Mouse (Mus musculus) bone marrow, adult 2 months (tissue): Measurements from ENCODE around the gene 5730522E02Rik. TPM values are rescaled to one million over a fixed set of nuclear protein-coding genes. Genes with fewer than 3 reads are reported as not detected.
A peak's percentile ranks its signal among the peaks of the same experiment; 100 is the strongest.

Experiments
- H3K27ac ChIP-seq: fragments of 200-500 bp; 2 replicates; pipeline ENCODE4 v1.5.1; 2012; ENCODE audit warnings: low read depth, mild to moderate bottlenecking, control low read depth, inconsistent platforms, low read length; ENCODE audit not compliant: control insufficient read depth, poor library complexity, insufficient read depth
- H3K4me1 ChIP-seq: fragments of 200-500 bp; 2 replicates; pipeline ENCODE4 v1.6.1; 2011; ENCODE audit warnings: low read length; ENCODE audit not compliant: control insufficient read depth, insufficient read depth
- H3K4me3 ChIP-seq: fragments of 200-500 bp; replicated peaks from 2 replicates; pipeline ENCODE3; 2011; ENCODE audit warnings: mild to moderate bottlenecking, low read depth, low read length, control low read depth; ENCODE audit not compliant: control insufficient read depth
- CTCF ChIP-seq: fragments of 200-500 bp; IDR thresholded peaks from 2 replicates; pipeline ENCODE4 v1.5.1; 2011; ENCODE audit warnings: low read length, control low read depth; ENCODE audit not compliant: control insufficient read depth, insufficient read depth
- POLR2A ChIP-seq: fragments of 200-500 bp; IDR thresholded peaks from 2 replicates; pipeline ENCODE4 v1.6.1; 2011; ENCODE audit warnings: low read depth, mild to moderate bottlenecking, control low read depth, low read length, borderline replicate concordance; ENCODE audit not compliant: control insufficient read depth
- WGBS: fragments of 180-500 bp; shearing (Covaris S2); methylation state at CpG from one replicate; pipeline ENCODE4 v1.1.7; 2018; 5-methylcytosine and 5-hydroxymethylcytosine counted together
- polyA plus RNA-seq: library from polyadenylated mRNA; stranded (reverse); fragments of >200 nt; gene quantifications from 2 replicates; pipeline ENCODE4 v1.2.4, GENCODE M21; 2011; ENCODE audit warnings: low replicate concordance; ENCODE audit not compliant: missing spikeins, insufficient read depth, insufficient read length

Gene 5730522E02Rik
- polyA plus RNA-seq, 1 experiment = not detected

DNA sequence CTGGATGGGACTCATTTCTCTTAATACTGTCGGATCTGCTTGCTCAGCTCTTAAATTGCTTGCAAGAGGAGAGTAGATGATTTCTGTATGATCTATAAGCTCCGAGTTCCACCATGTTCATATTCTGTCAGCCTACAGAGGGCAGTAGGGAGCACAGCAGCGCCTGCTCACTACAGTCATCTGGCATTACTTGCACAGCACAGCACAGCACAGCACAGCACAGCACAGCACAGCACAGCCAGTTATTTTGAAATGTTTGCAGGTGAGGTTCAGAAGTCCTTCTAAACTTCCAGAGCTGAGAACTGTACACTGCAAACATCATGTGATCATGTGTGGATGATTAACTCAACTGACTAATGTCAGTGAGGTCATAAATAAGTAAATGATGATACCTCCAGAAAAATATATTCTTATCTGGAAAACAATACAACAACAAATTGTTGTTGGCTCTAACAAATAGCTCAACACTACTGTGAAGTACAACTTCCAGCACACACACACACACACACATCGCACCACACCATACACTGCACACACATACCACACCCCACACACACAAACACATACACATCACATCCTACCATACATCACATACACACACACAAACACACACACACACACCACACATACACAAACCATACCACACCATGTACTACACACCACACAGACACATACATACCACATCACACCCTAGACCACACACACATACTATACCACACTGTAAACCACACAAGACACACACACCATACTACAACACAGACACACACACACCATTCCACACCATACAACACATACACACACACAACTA lies 9.4 kb downstream of the 5730522E02Rik start:
- no peak overlapping the region for H3K4me3 ChIP-seq
- WGBS = 39% methylated on average over 4 of the region's 4 CpGs
- H3K4me1 ChIP-seq = no peaks in the 10 kb centered on the region; the same call in 1 of the 2 replicates
- no peak overlapping the region for H3K27ac ChIP-seq
- TF ChIP-seq POLR2A (no peak), CTCF (peak; percentile 79)

DNA sequence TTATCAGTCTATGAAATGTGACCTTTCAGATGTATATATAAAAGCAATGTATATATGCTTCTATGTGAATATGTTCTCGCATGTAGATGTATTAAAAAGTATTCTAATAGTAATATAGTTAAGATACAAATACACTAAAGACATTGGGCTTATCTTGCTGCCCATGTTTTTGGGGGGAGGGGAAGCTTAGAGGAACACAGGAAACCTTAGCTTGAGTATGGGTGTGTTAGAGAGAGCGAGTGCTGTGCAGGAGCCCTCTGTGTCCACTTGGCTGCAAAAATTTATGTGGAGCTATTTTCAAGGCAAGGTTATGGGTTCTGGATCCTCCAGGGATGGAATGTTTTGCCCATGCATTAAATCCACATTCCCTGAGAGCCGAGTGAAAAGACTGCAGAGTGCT lies 15.1 kb downstream of the 5730522E02Rik start:
- no peak overlapping the region for H3K4me3 ChIP-seq
- no peaks in the 10 kb centered on the region for H3K4me1 ChIP-seq
- WGBS = 70% methylated on average over 3 of the region's 3 CpGs
- no peak for TF ChIP-seq POLR2A
- no peak for TF ChIP-seq CTCF
- no peak overlapping the region for H3K27ac ChIP-seq

DNA sequence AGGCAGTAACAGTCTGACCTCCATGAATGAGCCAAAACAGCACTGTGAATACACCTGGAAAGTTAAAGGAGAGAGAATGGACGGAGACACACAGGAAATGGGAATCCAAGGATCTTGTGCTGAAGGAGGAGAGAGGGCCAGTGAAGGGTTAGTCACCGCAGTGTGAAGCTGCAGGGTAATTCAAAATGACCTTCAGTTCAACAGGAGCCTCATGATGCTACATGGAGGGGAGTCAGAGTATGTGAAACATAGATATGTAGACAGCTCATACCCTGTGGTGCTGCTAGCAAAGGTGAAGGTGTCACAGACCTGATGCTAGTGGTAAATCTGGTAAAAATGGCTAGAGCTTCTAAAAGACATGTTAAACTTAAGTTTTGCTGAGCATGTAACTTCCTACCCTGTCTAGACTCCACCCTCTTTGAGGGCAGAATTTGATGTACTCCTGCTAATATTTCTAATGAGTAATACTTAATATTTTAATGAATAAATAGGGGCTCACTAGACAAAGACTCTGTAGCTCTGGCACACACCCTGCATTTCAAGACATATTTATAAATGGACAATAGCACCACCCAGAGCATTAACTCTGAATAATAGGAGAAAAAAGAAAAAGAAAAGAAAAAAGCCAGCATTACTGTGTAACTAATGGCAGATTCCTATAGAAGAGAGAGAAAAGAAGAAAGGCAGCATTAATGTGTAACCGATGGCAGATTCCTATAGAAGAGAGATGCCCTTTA lies 23.2 kb downstream of the 5730522E02Rik start:
- no peak for TF ChIP-seq POLR2A
- TF ChIP-seq CTCF = no peak
- 80% methylated on average over 3 of the region's 3 CpGs for WGBS
- Histone ChIP-seq H3K4me3 (no peak overlapping the region), H3K27ac (no peak overlapping the region), H3K4me1 (no peaks in the 10 kb centered on the region)

DNA sequence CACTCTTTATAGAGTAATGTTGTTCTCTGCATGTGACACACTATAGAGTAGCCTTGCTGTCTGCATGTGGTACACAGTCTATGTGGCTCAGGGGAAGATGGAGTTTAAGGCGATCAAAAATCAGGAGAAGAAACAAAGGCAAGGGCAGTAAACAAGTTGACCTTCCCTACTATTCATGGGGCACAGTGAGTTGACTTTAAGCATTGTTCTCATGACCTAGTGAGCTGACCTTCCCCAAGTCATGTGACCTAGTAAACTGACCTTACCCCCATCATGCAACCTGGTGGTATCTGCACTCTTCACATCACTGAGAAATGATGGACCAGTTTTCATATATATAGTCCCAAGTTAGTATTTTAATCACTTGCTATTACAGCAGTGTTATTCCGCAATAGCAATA lies 40.0 kb downstream of the 5730522E02Rik start:
- WGBS = 81% methylated on average over 2 of the region's 2 CpGs
- H3K4me1 ChIP-seq = no peaks in the 10 kb centered on the region
- H3K27ac ChIP-seq = no peak overlapping the region
- no peak overlapping the region for H3K4me3 ChIP-seq
- no peak for TF ChIP-seq POLR2A
- no peak for TF ChIP-seq CTCF

DNA sequence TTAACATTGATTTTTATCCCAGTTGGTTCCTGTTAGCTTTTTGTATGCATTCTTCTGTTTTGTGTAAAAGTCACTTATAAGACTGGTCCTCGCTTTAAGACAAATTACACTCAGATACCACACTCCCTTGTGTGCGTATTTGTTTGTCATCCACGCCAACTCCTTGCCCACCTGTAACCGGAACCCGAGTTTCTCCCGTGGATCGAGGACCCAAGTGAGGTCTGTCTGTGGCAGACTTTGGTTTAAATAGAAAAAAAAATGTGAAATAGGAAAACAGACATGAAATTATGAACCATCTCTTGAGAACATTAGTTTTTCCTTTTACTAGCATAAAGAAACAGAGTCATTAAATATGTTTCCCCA lies 43.0 kb downstream of the 5730522E02Rik start:
- 88% methylated on average over 7 of the region's 7 CpGs for WGBS
- H3K4me3 ChIP-seq = no peak overlapping the region
- TF ChIP-seq POLR2A (no peak), CTCF (no peak)
- H3K27ac ChIP-seq = no peak overlapping the region
- no peaks in the 10 kb centered on the region for H3K4me1 ChIP-seq

DNA sequence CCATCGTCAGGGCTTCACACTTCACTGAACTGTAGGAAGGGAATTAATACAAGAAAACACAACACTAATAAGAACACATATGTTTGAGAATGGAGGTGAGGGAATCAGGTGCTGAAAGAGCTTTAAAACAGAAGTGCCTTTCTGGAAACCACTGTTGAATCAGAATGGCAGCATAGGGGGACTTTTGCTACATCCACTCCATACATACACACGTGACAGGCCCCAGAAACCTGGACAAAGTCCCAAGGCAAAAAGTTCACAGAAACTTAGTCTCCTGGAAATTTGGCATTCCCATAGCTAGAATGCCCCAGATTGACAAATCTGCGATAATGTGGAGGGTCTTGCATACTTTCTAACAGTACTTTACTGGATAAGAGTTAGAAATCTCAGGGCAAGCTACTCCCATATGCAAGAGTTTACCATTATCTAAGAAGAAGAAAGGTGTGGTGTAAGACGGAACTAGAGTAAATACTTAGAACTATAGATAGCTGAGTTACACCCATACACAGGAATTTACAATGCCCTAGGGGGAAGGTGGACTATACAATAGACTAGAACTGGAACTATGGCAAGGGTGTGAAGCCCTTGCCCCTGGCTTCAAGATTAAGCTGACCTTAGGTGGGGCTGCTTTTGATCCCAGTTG lies 43.5 kb downstream of the 5730522E02Rik start:
- TF ChIP-seq POLR2A = no peak
- TF ChIP-seq CTCF = no peak
- no peak overlapping the region for H3K27ac ChIP-seq
- no peak overlapping the region for H3K4me3 ChIP-seq
- WGBS = 80% methylated on average over 4 of the region's 4 CpGs
- no peaks in the 10 kb centered on the region for H3K4me1 ChIP-seq

DNA sequence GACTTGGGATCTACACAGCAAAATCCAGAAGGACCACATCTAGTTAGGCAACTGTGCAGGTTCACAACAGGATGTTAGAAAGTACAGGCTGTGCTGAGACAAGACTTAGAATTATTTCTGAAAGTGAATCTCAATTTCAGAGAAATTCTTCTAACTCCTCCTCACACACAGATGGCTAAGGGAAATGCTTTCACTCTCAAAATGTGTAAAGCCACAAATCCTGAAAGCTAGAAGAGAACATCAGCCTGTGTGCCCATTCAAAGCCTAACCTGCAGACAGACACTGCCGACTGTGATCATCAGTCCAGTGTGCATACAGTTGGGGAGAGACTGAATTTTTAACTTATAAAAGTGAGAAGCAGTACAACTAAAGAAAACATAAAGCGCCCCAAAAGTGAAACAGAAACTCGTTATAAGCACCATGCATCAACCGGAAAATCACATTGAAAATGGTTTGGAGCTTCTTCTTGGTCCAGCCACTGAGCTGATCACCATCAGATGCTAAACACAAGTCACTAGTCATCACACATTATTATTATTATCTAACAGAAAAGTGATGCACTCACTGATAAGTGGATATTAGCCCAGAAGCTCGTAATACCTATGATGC lies 45.8 kb downstream of the 5730522E02Rik start:
- H3K4me3 ChIP-seq = peak overlapping the region; percentile 21
- H3K27ac ChIP-seq = no peak overlapping the region
- no peaks in the 10 kb centered on the region; the same call in 1 of the 2 replicates for H3K4me1 ChIP-seq
- TF ChIP-seq CTCF = no peak
- no peak for TF ChIP-seq POLR2A
- WGBS = 36% methylated on average over 5 of the region's 5 CpGs

DNA sequence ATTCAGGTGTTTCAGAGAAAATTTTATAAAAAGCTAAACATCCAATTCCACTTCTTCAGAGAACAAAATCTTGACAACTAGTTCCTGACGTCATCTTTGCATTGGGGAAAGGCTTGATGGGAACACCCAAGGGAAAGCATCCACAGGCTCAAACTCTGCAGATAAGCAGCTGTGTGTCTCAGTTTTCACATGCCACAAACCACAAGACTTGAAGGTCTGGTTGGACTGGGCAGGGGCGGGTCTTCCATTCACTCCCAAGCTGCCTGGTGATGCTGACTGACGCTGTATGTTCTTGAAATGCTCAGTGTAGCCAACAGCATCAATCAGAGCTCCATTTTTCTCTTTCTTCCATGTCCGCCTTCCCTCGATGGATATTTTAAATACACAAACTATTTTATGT lies 49.2 kb downstream of the 5730522E02Rik start:
- 45% methylated on average over 5 of the region's 5 CpGs for WGBS

More for the DNA sequence above, 49.2 kb downstream of the 5730522E02Rik start:
- H3K4me1 ChIP-seq = no peaks in the 10 kb centered on the region; the same call in 1 of the 2 replicates
- no peak overlapping the region for H3K4me3 ChIP-seq
- no peak overlapping the region for H3K27ac ChIP-seq
- no peak for TF ChIP-seq CTCF
- TF ChIP-seq POLR2A = no peak
